Mouse (Mus musculus) cerebellum, adult (tissue): ENCODE results near the gene Wfdc8.
"Not testable (repeated sequence)": the region's sequence is repeated elsewhere in the genome, so short reads cannot be mapped to it uniquely, and the experiment has no call there.

ENCODE experiments used
- ATAC-seq: cut with Nextera tagmentation; 2 replicates; pipeline ENCODE4 v1.9.2; 2017; ENCODE audit warnings: mild to moderate bottlenecking, moderate library complexity, mixed read lengths; ENCODE audit not compliant: insufficient number of reproducible peaks, low FRiP score, low TSS enrichment

Wfdc8 gene

GRCm38 (mm10) chr2:164613471-164613870 is at the start of gene Wfdc8, which contains the start of gene Wfdc6b:
Wfdc8 (minus strand) TSS chr2:164613626.
Wfdc6b (plus strand) TSS chr2:164613522.
- ATAC-seq, result not testable (repeated sequence)

GRCm38 (mm10) chr2:164656483-164656882 is 43.1 kb upstream of the Wfdc8 start, which contains the start of gene Wfdc9:
Wfdc9 (minus strand) TSS chr2:164656583.
- no peak for ATAC-seq

GRCm38 (mm10) chr2:164655858-164656257 is 42.4 kb upstream of the Wfdc8 start, which contains the start of gene Wfdc10:
Wfdc10 (plus strand) TSS chr2:164656046.
- ATAC-seq, result no peak

GRCm38 (mm10) chr2:164641881-164642673 is 28.7 kb upstream of the Wfdc8 start:
- no peak for ATAC-seq

GRCm38 (mm10) chr2:164641129-164641528 is 27.7 kb upstream of the Wfdc8 start:
- no peak for ATAC-seq

- no peak for ATAC-seq
Measured at GRCm38 (mm10) chr2:164638696-164639095, 25.3 kb upstream of the Wfdc8 start, which contains the start of gene Wfdc16. Wfdc16 (minus strand) TSS chr2:164638796.

- ATAC-seq, result no peak
Measured at GRCm38 (mm10) chr2:164635266-164635665, 21.8 kb upstream of the Wfdc8 start.

- ATAC-seq, result no peak
Measured at GRCm38 (mm10) chr2:164621775-164622174, 8.3 kb upstream of the Wfdc8 start.

- no peak for ATAC-seq
Measured at GRCm38 (mm10) chr2:164619050-164619449, 5.6 kb upstream of the Wfdc8 start.

- ATAC-seq, result no peak
Measured at GRCm38 (mm10) chr2:164615386-164615785, 2.0 kb upstream of the Wfdc8 start.

GRCm38 (mm10) chr2:164608781-164609180 is 4.6 kb downstream of the Wfdc8 start:
- no peak for ATAC-seq

- no peak for ATAC-seq
Measured at GRCm38 (mm10) chr2:164604411-164604810, 9.0 kb downstream of the Wfdc8 start.

GRCm38 (mm10) chr2:164603482-164603881 is 9.9 kb downstream of the Wfdc8 start:
- no peak for ATAC-seq

GRCm38 (mm10) chr2:164600179-164600578 is 13.2 kb downstream of the Wfdc8 start:
- ATAC-seq, result no peak

GRCm38 (mm10) chr2:164593494-164593893 is 19.9 kb downstream of the Wfdc8 start, which contains the start of gene Eppin:
Eppin (minus strand) TSS chr2:164593594.
- no peak for ATAC-seq

- ATAC-seq, result no peak
Measured at GRCm38 (mm10) chr2:164592014-164592413, 21.4 kb downstream of the Wfdc8 start.

- ATAC-seq, result not testable (repeated sequence)
Measured at GRCm38 (mm10) chr2:164585025-164585725, 28.3 kb downstream of the Wfdc8 start, which contains the start of gene Wfdc6a. Wfdc6a (minus strand) TSS chr2:164585447.

- not testable (repeated sequence) for ATAC-seq
Measured at GRCm38 (mm10) chr2:164573359-164573758, 40.1 kb downstream of the Wfdc8 start, which contains the start of gene Spint3. Spint3 (minus strand) TSS chr2:164573459.

GRCm38 (mm10) chr2:164567460-164567859 is 46.0 kb downstream of the Wfdc8 start:
- no peak for ATAC-seq

GRCm38 (mm10) chr2:164566997-164567396 is 46.4 kb downstream of the Wfdc8 start:
- ATAC-seq, result no peak

GRCm38 (mm10) chr2:164564346-164564745 is 49.1 kb downstream of the Wfdc8 start:
- no peak for ATAC-seq
